Mouse (Mus musculus) heart, adult 9 months (tissue): ENCODE data around the gene Kat14.
A peak's percentile ranks its signal among the peaks of the same experiment; 100 is the strongest.

Experiments used
- DNase-seq, 2 experiments: peaks; one replicate each; pipeline ENCODE4 v3.0.0; 2022; ENCODE audit warnings: low spot score in 2 of 2

Kat14 gene

DNA sequence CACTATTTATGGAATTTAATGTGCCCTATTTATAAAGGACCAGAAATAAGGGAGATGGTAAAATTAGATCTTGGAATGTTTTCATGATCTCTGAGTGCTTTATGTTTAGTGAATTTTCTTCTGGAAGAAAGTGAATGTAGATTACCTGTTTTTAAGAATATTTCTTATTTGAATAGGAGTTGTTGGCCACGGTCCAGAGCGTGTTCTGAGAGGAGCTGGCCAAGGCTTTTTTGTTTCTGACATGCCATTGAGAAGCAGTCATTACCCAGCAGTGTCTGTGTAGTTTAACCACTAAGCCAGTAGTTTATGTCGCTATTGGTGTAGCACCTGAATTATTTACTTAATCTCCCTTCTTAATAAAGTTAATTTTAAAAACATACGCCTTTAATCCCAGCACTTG, 13.0 kb downstream of the Kat14 start:
- no peak for DNase-seq

DNA sequence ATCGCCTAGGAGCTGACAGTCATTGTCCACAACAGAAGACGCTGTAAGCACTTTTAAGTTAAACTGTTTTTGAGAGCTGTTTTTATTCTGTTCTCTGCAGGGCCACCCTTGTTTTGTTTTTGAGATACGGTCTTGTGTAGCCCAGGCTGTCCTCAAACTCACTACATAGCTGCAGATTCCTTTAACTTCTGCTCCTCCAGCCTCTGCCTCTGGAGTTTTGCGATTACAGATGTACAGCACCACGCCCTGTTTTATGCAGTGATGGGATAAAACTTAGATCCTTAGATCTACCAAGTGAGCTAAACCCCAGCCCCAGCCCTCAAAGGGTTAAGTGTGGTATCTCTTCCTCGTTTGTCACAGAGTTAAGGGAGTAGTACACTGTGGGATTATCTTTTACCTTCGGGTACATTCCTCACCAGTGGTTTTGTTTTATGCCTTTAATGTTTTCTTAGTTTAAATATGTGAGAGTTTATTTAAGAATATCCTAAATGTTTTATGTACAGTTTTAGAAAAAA, 13.9 kb downstream of the Kat14 start:
- no peak for DNase-seq

DNA sequence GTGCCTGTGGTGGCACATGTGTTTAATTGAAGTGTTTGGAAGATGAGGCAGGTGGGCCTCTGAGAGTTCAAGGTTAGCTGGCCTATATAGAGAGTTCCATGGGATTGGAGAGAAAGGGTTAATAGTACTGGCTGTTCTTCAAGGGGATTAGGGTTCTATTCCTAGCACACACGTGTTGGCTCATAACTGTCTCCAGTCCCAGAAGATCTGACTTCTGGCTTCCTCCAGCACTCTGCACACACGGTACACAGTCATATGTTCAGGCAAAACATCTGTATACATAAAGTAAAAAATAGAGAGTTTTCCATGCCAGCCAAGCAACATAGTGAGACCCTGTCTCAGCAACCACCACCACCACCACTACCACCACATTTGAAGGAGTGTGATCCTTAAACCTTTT, 17.5 kb downstream of the Kat14 start:
- no peak for DNase-seq

DNA sequence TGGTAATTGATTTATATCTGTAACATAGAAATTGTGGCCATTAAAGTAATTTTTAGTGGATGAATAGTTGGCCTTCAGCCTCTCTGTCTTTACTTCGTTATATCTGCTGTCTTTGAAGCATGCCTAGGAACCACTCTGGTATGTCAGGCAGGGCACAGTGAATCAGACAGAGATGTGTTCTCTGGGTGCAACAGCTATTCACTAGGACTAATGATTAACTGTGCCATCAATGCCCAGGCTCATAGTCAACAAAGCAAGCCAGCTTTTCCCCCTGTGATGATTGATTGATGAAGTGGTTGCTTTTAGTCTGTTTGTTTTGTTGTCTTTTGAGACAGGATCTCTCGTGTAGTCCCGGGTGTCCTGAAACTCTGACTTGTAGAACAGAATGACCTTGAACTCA, 19.6 kb downstream of the Kat14 start:
- DNase-seq, result no peak

DNA sequence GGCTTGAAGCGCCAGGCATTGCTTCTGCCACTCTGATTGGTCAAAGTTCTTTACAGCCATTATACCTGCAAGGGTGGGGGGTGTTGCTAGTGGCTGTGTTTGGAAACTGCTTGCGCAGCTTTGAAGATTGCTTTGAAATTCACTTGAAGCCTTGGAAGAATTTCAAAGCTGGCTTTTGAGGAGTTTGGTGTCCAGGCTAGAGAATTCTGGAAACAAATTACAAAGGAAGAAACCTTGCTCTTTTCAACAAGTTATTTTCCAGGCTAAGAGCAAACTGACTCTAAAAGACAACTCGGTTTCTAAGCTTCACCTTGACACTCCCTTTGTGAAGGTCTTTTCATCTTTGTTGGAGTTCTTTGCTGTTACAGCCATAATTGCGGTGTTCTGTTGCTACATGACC, 30.7 kb downstream of the Kat14 start:
- DNase-seq, result no peak

DNA sequence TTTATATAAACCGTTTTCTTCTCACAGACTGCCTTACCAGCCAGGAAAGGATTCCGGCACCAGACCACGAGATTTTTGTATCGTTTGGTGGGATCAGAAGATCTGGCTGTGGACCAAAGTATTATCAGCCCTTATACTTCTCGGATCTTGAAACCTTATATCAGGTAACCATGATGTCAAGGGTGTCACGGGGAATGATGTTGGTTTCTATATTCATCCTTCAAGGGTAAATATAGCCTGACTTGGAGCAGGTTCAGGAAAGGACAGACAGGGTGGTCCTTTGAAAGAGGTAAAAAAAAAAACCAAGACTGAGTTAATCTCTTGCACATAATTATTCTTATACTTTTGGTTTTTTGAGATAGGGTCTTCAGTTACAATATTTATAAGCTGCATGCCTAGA, 31.9 kb downstream of the Kat14 start:
- DNase-seq, result peak in 1 of 2 experiments; percentile 18

DNA sequence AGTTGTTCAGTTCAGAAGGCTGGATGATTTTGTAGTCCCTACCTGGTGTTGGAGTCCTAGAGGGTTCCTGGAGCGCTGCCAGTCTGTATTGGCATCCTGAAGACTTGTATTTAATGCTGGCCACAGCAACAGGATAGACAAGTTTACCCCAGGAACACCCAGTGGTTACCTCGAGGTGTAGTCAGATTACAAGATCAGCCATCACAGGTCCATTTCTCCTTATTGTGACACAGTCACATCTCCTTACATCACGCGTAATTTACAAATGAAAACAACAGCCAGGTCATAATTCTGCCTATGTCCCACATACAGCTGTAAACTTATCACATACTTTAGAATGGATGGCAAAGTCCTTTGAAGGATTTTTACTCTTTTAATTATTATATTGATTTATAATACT, 40.3 kb downstream of the Kat14 start:
- DNase-seq, result no peak

DNA sequence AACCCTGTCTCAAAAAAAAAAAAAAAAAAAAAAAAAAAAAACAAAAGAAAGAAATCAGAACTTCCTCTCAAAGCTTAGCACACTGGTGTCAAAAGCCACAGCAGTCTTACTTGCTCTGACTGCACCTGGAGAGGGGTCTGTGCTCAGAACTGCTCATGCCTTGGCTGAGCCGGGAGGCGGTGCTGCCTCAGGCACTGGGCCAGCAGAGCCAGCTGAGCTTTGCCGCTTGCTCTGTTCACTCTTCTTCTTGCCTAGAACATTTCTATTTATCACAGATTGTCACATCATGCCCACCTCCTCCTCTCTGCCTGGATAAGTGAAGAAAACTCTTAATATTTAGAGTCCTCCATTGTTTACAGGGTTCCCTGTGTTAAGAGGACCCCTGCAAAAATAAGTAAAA, 41.8 kb downstream of the Kat14 start:
- DNase-seq, result no peak

DNA sequence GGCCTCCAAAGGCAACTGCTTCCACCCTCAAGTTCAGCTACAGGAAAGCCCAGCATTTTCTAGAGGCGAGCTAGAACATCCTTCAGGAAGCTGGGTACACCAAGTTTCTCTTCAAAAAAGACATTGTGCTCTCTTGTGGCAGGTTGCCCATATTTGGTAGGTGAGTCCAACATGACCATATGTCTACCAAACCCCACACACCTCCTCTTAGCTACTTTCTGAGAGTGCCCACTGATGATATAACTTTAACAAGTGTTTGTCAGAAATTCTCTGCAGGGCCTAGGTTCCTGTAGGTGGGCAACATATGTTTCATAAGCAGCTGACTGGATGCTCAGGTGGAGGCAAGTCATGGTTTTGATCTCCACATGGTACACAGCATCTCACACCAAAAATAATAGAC, 45.9 kb downstream of the Kat14 start:
- DNase-seq, result no peak

DNA sequence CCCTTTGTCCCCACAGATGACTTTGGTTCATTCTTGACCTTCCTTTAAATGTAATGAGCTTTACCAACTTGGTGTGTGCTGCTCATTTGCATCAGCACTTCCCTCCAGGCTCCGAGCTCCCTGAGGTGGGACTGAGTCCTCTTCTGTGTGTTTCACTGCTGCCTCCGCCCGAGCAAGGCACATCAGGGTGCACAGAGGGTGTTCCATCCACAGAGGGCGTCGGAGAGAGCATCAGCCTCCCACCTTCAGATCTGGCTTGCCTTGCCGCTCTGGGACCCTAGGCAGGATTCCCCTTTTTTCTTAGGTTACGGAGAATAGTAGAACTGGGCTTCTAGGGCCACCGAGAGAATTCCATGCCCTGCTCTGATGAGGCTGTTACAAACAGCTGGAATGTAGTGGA, 48.1 kb downstream of the Kat14 start:
- DNase-seq, result no peak

DNA sequence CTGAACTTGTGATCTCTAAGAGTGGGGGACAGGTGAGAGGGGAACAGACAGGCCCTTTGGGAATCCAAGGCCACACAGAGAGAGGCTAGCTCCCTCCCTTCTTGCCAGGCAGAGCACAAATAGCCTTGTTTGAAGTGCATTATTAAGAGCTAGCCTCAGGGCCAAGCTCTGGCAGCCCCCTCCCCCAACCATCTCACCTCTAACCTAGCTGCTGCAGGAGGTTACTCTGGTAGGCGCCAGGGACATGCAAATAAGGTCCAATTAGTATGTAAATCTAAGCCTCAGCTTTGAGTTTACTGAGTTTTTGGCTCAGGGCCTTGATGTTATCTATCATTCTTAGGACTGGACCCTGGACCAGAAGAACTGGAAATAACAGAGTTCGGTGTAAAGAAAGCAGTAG, 49.3 kb downstream of the Kat14 start:
- DNase-seq, result no peak

DNA sequence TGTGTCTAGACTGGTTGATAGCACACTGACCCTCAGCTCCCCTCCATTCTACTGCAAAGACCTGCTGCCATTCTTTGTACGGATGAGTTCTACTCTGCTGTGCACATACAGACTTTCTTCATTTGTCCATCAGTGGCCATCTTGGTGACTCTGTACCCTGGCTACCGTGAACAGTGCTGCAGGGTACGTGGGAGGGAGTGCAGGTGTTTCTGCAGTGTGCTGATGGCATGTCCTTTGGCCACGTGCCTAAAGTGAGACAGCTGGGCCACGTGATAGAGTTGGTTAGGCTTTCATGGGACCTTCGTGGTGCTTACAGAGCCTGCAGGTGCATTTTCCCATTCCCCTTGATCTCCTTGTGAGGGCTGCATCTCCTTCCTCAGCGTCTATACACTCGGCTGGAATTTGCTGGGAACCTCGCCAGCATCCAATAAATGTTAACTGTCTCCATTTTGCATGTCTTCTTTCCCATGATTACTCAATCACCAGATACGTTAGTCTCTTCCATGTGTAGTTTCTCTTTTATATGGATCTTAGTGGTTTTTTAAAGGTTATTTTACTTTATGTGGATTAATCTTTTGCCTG, 53.4 kb downstream of the Kat14 start:
- no peak for DNase-seq

DNA sequence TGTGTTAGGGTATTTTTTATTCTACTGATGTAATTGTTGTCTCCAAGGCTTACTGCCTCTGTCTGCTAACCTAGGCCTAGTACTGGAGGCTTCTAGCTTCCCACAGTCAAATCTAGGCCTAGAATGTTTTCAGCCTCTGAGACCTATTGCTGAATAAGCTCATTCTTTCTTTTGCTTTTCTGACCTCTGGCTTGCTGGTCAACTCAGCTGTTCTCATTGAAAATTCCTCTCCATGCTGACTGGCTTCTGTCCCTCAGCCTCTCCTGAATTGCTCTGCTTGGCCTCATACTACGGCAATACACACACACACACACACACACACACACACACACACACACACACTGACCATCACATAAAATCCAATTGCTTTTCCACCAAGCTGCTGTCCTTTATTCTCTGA, 57.0 kb downstream of the Kat14 start:
- no peak for DNase-seq

DNA sequence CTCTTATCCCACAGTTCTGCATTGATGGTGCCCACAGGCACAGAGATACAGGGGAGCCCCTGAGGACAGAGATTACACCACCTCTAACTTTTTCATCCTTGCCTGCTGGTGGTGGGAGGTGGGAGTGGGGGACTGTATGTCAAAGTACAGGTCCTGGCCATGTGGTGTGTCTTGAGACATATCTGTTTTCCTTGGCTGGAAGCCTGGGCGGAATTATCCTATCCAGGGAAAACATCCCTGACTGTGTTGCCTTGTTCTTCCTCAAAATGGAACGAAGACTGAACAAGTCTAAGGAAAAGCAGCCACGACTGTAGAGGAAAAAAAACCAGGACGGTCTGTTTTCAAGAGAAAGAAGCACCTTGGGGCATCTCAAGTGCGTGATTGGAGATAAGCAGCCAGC, 59.1 kb downstream of the Kat14 start:
- no peak for DNase-seq

DNA sequence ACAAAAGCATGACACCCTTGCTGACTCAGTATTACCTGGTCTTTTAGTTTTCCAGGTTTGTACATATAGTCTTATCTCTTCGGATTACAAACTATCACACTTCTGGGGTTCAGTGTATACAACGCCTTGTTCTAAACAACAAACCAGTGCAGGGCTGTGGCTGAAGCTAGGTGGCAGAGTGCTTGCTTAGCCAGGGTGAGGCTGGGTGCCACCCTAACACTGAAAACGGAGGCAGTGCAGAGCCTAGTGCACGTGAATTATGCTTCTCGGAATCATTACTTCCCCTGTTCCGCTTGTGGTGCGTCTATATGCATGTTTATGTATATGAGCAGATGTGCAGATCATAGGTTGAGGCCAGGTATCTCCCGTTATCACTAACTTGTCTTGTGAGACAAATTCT, 59.9 kb downstream of the Kat14 start:
- no peak for DNase-seq

DNA sequence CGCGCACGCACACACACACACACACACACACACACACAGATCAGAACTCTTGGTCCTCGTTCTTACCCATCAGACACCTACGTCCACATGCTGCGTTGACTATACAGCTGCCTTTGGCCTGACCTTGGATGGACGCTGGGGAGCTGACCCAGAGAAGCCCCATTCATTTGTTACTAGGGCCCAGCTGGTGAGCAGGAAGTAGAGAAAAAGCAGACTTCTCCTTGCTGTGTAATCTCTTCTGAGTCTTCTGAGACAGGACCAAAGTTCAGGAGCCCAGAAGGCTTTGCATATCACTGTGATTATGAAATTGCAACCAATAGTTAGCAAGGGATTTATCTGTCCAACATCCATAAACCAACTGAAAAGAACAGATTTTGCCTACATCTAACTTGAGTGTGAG, 60.4 kb downstream of the Kat14 start:
- no peak for DNase-seq

DNA sequence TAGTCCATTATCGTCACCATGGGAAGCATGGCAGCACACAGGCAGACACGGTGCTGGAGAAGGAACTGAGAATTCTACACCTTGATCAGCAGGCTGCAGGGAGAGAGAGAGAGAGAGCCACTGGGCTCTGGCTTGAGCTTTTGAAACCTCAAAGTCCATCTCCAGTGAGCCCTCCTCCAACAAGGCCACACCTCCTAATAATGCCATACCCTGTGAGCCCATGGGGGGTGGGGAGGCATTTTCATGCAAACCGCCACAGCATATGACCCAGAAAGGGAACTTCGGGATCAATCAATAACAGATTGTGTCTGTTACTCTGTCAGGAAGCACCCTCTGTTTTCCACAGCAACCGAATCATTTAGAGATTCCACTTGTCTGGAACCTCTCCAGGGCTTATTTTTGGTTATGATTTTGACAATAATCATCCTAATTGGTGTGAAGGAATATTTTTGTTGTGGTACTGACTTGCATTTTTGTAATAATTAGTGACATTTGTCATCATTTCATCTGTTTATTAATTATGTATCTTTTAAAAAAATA, 62.6 kb downstream of the Kat14 start:
- DNase-seq, result no peak

DNA sequence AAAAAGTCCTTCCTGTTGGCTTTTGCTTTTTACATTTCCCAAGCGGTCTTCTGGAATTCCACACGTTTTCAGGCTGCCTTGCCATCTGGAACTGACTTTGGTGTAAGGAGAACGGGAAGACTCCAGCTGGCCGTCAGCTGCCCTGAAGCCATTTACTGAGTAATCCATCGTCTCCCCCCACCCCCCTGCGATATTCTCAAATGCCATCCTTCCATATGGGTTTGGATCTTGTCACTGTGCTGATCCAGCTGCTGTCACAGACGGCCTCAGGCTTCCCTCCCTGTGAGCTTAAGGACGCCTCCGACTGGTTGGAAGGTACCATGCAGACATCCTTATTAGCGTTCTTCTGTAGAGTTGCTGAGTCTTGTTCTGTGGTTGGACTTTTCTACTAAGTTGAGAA, 66.9 kb downstream of the Kat14 start:
- no peak for DNase-seq

DNA sequence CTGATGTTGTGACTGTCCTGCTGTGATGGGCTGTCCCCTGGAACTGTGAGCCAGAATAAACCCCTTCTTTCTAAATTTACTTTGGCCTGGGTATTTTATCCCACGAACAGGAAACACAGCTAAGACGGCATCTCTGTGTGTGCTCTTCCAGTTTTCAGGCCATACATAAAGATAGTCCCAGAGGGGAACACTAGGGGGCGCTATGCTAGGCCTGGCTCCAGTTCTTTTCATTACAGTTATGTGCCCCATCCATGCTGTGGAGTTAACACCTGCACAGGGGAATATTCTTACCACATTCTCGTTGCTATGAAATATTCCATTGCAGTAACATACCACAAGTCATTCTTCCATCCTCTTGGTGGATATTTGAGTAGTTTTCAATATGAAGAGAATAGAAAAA, 69.6 kb downstream of the Kat14 start:
- no peak for DNase-seq

DNA sequence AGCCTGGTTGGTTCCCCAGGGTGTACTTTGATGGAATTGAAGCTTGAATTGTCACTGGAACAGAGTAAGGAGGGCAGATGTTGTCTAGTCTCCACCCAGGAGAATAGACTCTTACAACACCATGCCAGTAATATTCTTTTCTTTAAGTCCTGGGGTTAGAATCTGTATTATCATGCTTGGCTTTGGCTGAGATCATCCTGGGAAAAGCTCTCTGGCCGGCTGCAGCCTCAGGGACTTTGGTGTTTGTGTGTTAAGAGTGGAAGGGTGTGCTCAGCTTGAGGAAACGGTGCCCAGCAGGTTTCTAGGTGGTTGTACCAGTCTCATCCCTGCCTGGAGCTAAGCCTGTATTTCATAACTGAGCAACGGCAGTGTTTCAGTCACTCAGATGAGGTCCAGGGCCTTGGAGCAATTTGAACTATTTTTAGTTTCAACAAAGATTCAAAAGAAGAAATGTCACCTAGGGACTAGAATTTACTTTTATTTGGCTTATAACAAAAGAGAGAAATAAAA, 70.5 kb downstream of the Kat14 start:
- no peak for DNase-seq

DNA sequence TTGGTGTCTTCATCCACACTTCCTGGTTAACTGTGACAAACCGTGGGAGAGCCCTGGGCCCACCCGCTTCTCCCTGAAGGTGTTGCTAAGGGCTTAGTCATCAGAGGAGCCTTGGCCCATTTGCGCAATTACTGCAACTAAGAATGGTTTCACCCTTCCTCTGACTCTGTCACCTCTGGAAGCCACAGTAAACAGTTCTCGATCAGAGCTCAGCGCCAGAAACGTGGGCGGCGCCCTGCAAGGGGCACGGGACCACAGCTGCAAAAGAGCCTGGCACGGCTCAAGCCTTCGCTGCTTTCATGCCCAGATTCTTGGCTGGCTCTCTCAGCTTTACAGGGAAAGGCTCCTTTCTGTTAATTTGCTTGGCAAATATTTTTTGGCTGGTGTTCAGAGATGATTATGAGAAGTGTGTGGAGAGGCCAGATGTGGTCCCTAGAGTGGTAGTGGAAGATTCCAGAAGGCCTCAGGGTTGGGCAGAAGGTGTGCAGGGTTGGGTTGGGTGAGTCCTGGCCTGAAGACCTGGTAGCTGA, 72.7 kb downstream of the Kat14 start:
- DNase-seq, result peak; percentile 16 to 32

DNA sequence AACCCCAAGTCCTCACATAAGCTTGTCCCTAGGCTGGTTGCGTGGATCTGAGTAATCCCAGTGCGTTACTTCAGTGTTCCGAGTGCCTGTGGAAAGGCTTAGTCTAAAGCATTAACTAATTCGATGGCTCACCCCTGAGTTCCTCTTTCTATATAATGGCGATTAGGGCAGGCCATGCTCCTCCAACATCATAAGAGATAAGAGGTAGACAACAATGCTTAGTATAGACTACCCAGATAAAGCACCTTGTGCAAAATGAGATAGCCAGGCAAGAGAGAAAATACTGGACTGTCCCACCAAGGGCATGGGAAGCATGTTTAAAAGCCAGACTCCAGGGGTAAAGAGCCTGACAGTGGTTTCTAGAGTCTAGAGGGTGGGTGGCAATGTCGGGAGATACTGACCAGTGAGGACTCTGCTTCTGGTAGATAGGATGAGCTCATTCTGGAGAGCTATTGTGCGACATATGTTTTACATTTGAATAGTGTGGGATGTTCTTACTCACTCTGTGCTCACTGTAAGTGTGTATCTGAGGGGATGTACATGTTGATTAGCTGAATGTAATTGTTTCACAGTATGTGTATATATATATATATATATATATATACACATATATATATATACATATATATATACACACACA, 77.7 kb downstream of the Kat14 start:
- DNase-seq, result no peak

DNA sequence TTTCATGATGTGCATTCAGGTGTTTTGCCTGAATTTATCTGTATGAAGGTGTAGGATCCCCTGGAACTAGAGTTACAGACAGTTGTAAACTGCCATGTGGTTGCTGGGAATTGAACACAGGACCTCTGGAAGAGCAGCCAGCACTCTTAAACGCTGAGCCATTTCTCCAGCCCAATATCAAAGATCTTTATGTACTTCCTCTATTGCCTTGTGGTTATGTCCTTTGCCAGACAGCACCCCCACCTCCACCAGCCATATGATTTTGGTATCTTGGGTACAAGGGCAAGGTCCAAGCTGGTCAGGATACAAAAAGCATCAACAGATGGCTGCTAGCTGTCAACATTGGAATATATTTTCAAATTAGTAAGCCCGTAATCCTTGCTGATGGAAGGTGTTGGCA, 81.6 kb downstream of the Kat14 start:
- DNase-seq, result no peak
